Mouse (Mus musculus) ES-Bruce4 (cell line): ENCODE measurements around the gene Dscaml1.

Experiments used
- CTCF ChIP-seq: IDR thresholded peaks from one replicate; pipeline ENCODE4 v1.8.1; 2011; ENCODE audit warnings: low read depth, low read length
- EP300 ChIP-seq: IDR thresholded peaks from 2 replicates; pipeline ENCODE4 v1.6.1; 2011; ENCODE audit warnings: low read depth, low read length; ENCODE audit not compliant: insufficient read depth
- POLR2A ChIP-seq: IDR thresholded peaks from one replicate; pipeline ENCODE4 v1.8.1; 2011; ENCODE audit warnings: low read length; ENCODE audit not compliant: insufficient read depth

GRCm38 (mm10) chr9:45703236-45703635, 276.8 kb downstream of the Dscaml1 start:
- no peak for TF ChIP-seq CTCF
- TF ChIP-seq EP300 = no peak
- no peak for TF ChIP-seq POLR2A
